Mouse (Mus musculus): ENCODE results near the gene Nfx1. TPM values are rescaled to one million over a fixed set of nuclear protein-coding genes. Genes with fewer than 3 reads are reported as not detected.

The Nfx1 gene
- total and polyA plus RNA-seq, 2 experiments from 2014 or later = 27.2 to 32.5 TPM

DNA sequence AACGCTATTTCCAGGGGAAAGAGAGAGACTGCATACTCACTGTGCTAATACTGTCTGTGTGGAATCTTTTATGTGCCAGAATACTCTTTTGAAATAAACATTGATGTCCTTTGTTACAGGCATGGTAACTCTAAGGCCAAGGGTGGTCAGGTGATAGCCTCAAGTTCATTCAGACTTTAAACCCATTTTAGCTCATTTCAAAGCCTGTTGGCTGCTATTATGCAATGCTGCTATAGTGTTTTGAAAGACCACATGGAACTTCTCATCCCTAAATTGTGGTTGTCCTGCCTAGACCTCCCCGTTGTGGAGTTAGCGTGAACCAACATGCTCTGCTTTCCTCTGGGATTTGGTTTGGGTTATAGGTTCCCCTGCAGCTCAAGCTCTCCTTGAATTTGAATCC is 5.0 kb downstream of the Nfx1 start:
- Histone ChIP-seq H3K4me1 (ENCODE audit: control insufficient read depth, insufficient read depth) (peaks cover 20% of the 10 kb centered on the region), H3K9me3 (replicated peaks; ENCODE audit: control insufficient read depth, low read length) (no peaks in the 10 kb centered on the region), H3K27me3 (ENCODE audit: control insufficient read depth, insufficient read depth, low read length) (no peaks in the 10 kb centered on the region), H3K9ac (replicated peaks; ENCODE audit: low read depth, low read length) (no peak overlapping the region), H3K36me3 (replicated peaks; ENCODE audit: control insufficient read depth, insufficient read depth, low read length) (peaks cover 44% of the 10 kb centered on the region), H3K4me2 (ENCODE audit: low read depth, low read length) (no peak overlapping the region), H3K27ac (ENCODE audit: low read depth) (no peak overlapping the region), H3K4me3 (ENCODE audit: low read depth, low read length) (no peak overlapping the region)
- no peak for TF ChIP-seq EP300 (IDR thresholded peaks at IDR 0.05; ENCODE audit: low read depth)
- TF ChIP-seq CTCF (IDR thresholded peaks at IDR 0.05; ENCODE audit: low read depth) = no peak
- 89% methylated on average over 3 of the region's 3 CpGs for WGBS
- ATAC-seq (ENCODE audit: insufficient read depth, low read depth) (no peak), DNase-seq (ENCODE audit: low spot score) (no peak)

- DNase-seq (ENCODE audit: low spot score) = no peak
- peaks cover 51% of the 10 kb centered on the region for H3K36me3 ChIP-seq (replicated peaks; ENCODE audit: control insufficient read depth, insufficient read depth, low read length)
- H3K4me3 ChIP-seq (ENCODE audit: low read depth, low read length) = no peak overlapping the region
- H3K4me1 ChIP-seq (ENCODE audit: control insufficient read depth, insufficient read depth) = peaks cover 20% of the 10 kb centered on the region
- H3K27me3 ChIP-seq (ENCODE audit: control insufficient read depth, insufficient read depth, low read length) = no peaks in the 10 kb centered on the region
- no peak for ATAC-seq (ENCODE audit: insufficient read depth, low read depth)
- no peak overlapping the region for H3K4me2 ChIP-seq (ENCODE audit: low read depth, low read length)
- 87% methylated on average over 10 of the region's 10 CpGs for WGBS
- H3K9me3 ChIP-seq (replicated peaks; ENCODE audit: control insufficient read depth, low read length) = no peaks in the 10 kb centered on the region
- no peak overlapping the region for H3K27ac ChIP-seq (ENCODE audit: low read depth)
- H3K9ac ChIP-seq (replicated peaks; ENCODE audit: low read depth, low read length) = no peak overlapping the region
- TF ChIP-seq CTCF (IDR thresholded peaks at IDR 0.05; ENCODE audit: low read depth) (no peak), EP300 (IDR thresholded peaks at IDR 0.05; ENCODE audit: low read depth) (no peak)
These were observed 5.9 kb downstream of the Nfx1 start for GRCm38 (mm10) chr4:40976651-40977050.

GRCm38 (mm10) chr4:40979430-40979829 is 8.7 kb downstream of the Nfx1 start:
- Histone ChIP-seq H3K4me3 (ENCODE audit: low read depth, low read length) (no peak overlapping the region), H3K4me2 (ENCODE audit: low read depth, low read length) (no peak overlapping the region), H3K9me3 (replicated peaks; ENCODE audit: control insufficient read depth, low read length) (no peaks in the 10 kb centered on the region), H3K36me3 (replicated peaks; ENCODE audit: control insufficient read depth, insufficient read depth, low read length) (peaks cover 54% of the 10 kb centered on the region), H3K9ac (replicated peaks; ENCODE audit: low read depth, low read length) (no peak overlapping the region), H3K4me1 (ENCODE audit: control insufficient read depth, insufficient read depth) (peaks cover 7% of the 10 kb centered on the region), H3K27me3 (ENCODE audit: control insufficient read depth, insufficient read depth, low read length) (no peaks in the 10 kb centered on the region), H3K27ac (ENCODE audit: low read depth) (no peak overlapping the region)
- TF ChIP-seq EP300 (IDR thresholded peaks at IDR 0.05; ENCODE audit: low read depth) (no peak), CTCF (IDR thresholded peaks at IDR 0.05; ENCODE audit: low read depth) (no peak)
- DNase-seq (ENCODE audit: low spot score) (no peak), ATAC-seq (ENCODE audit: insufficient read depth, low read depth) (no peak)
- 86% methylated on average over 1 of the region's 1 CpGs for whole genome bisulfite sequencing

DNA sequence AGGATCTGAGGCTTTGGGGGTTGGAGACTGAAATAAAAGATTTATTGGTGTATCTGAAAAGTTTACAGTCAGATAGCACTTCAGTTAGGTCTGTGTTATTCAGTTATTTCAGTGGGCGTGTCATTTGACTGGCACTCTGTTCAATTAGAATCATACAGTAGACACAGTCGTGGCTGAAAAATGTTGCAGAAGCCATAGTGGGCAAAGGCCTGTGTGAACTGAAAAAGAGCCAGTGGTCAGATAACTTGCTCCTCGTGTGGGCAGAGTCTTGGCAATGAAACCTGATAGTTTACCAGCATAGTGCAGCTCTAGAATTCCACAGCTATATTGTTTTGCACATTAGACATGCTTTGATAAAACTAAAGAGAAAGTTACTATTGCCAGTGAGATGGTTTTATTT is 11.8 kb downstream of the Nfx1 start:
- no peaks in the 10 kb centered on the region for H3K27me3 ChIP-seq (ENCODE audit: control insufficient read depth, insufficient read depth, low read length)
- no peak overlapping the region for H3K27ac ChIP-seq (ENCODE audit: low read depth)
- ATAC-seq (ENCODE audit: insufficient read depth, low read depth) (no peak), DNase-seq (ENCODE audit: low spot score) (no peak)
- peaks cover 7% of the 10 kb centered on the region for H3K4me1 ChIP-seq (ENCODE audit: control insufficient read depth, insufficient read depth)
- TF ChIP-seq CTCF (IDR thresholded peaks at IDR 0.05; ENCODE audit: low read depth) (no peak), EP300 (IDR thresholded peaks at IDR 0.05; ENCODE audit: low read depth) (no peak)
- peaks cover 71% of the 10 kb centered on the region for H3K36me3 ChIP-seq (replicated peaks; ENCODE audit: control insufficient read depth, insufficient read depth, low read length)
- no peak overlapping the region for H3K9ac ChIP-seq (replicated peaks; ENCODE audit: low read depth, low read length)
- H3K4me2 ChIP-seq (ENCODE audit: low read depth, low read length) = no peak overlapping the region
- no peak overlapping the region for H3K4me3 ChIP-seq (ENCODE audit: low read depth, low read length)
- WGBS = 45% methylated on average over 3 of the region's 3 CpGs
- H3K9me3 ChIP-seq (replicated peaks; ENCODE audit: control insufficient read depth, low read length) = no peaks in the 10 kb centered on the region

- peaks cover 70% of the 10 kb centered on the region for H3K36me3 ChIP-seq (replicated peaks; ENCODE audit: control insufficient read depth, insufficient read depth, low read length)
- ATAC-seq (ENCODE audit: insufficient read depth, low read depth) (peak; percentile 87), DNase-seq (ENCODE audit: low spot score) (peak; percentile 61)
- no peaks in the 10 kb centered on the region for H3K27me3 ChIP-seq (ENCODE audit: control insufficient read depth, insufficient read depth, low read length)
- H3K4me3 ChIP-seq (ENCODE audit: low read depth, low read length) = no peak overlapping the region
- H3K9me3 ChIP-seq (replicated peaks; ENCODE audit: control insufficient read depth, low read length) = no peaks in the 10 kb centered on the region
- peak overlapping the region; percentile 70 for H3K27ac ChIP-seq (ENCODE audit: low read depth)
- no peak for TF ChIP-seq EP300 (IDR thresholded peaks at IDR 0.05; ENCODE audit: low read depth)
- TF ChIP-seq CTCF (IDR thresholded peaks at IDR 0.05; ENCODE audit: low read depth) = no peak
- no peak overlapping the region for H3K9ac ChIP-seq (replicated peaks; ENCODE audit: low read depth, low read length)
- peaks cover 7% of the 10 kb centered on the region for H3K4me1 ChIP-seq (ENCODE audit: control insufficient read depth, insufficient read depth)
- no peak overlapping the region for H3K4me2 ChIP-seq (ENCODE audit: low read depth, low read length)
- WGBS = 36% methylated on average over 1 of the region's 1 CpGs
These were observed 13.0 kb downstream of the Nfx1 start for GRCm38 (mm10) chr4:40983686-40984085.

- Histone ChIP-seq H3K9me3 (replicated peaks; ENCODE audit: control insufficient read depth, low read length) (no peaks in the 10 kb centered on the region), H3K27me3 (ENCODE audit: control insufficient read depth, insufficient read depth, low read length) (no peaks in the 10 kb centered on the region), H3K36me3 (replicated peaks; ENCODE audit: control insufficient read depth, insufficient read depth, low read length) (peaks cover 98% of the 10 kb centered on the region), H3K27ac (ENCODE audit: low read depth) (no peak overlapping the region), H3K4me2 (ENCODE audit: low read depth, low read length) (no peak overlapping the region), H3K4me1 (ENCODE audit: control insufficient read depth, insufficient read depth) (no peaks in the 10 kb centered on the region), H3K4me3 (ENCODE audit: low read depth, low read length) (no peak overlapping the region), H3K9ac (replicated peaks; ENCODE audit: low read depth, low read length) (no peak overlapping the region)
- DNase-seq (ENCODE audit: low spot score) (no peak), ATAC-seq (ENCODE audit: insufficient read depth, low read depth) (no peak)
- no peak for TF ChIP-seq CTCF (IDR thresholded peaks at IDR 0.05; ENCODE audit: low read depth)
- no peak for TF ChIP-seq EP300 (IDR thresholded peaks at IDR 0.05; ENCODE audit: low read depth)
- 88% methylated on average over 6 of the region's 6 CpGs for whole genome bisulfite sequencing
These were observed 18.9 kb downstream of the Nfx1 start for GRCm38 (mm10) chr4:40989633-40990032.
